Mouse (Mus musculus) hematopoietic stem cell, adult 5-6 weeks (primary cell): ENCODE data around the gene A430005L14Rik. TPM values are rescaled to one million over a fixed set of nuclear protein-coding genes. Genes with fewer than 3 reads are reported as not detected.
A peak's percentile ranks its signal among the peaks of the same experiment; 100 is the strongest.
"Not testable (repeated sequence)": the region's sequence is repeated elsewhere in the genome, so short reads cannot be mapped to it uniquely, and the experiment has no call there.

Experiments used
- ATAC-seq, 2 experiments: fragments of 125-278 bp in 1 of 2; replicated peaks in 1 of 2; 2 replicates each; pipeline ENCODE4 v1.8.0; 2016 to 2017; ENCODE audit warnings: inconsistent platforms in 2 of 2, mild to moderate bottlenecking in 2 of 2, moderate number of reproducible peaks in 2 of 2, low read depth in 1 of 2, moderate TSS enrichment in 1 of 2; ENCODE audit not compliant: low FRiP score in 2 of 2, poor library complexity in 2 of 2, severe bottlenecking in 2 of 2, insufficient read depth in 1 of 2, low TSS enrichment in 1 of 2
- total RNA-seq: library from RNA; stranded (forward); fragments of 172-1452, 232-1000 nt; gene quantifications from 2 replicates; pipeline ENCODE4 v1.2.3, GENCODE M21; 2017

Gene A430005L14Rik
- total RNA-seq: 23.8 and 27.0 TPM in 2 replicates

DNA sequence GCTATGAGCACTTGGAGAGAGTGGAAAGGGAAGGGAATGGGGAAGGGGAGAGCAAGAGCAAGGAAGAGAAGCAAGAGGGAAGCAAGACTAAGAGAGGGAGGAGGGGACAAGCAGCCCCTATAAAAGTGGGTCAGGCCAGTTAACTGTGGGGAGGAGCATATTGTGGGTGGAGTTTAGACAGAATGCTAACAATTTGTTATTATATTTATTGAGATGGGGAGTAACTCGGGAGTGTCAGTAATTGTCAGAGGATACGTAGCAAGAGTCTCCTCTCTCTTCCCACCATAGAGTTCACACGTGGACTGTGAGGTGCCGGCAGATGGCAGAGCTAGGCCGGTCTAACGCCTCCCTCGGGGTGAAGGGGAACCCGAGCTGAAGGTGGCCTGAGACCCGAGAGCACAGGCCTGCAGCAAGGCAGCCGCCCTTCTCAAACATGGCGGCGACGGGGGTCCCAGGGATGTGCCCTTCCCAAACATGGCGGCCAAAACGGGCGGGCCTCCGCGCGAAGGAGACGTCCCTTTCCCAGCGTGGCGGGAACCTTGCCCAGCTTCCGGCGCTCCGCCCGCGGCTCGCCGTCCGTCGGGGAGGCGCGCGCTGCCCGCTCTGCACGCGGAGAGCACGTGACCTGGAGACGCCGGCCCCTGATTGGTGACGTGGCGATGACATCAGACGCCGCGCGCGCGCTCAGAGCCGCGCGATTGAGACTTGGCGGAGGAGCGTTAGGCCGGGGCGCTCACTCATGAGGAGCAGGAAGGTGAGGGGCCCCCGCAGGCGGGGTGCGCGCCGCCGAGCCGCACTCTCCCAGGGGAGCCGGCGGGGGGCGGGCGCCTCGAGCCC, at the start of gene A430005L14Rik:
TSS of gene A430005L14Rik (plus strand) at position 669 of the 837 bp plus-strand sequence.
- ATAC-seq: peak; percentile 84 to 89

DNA sequence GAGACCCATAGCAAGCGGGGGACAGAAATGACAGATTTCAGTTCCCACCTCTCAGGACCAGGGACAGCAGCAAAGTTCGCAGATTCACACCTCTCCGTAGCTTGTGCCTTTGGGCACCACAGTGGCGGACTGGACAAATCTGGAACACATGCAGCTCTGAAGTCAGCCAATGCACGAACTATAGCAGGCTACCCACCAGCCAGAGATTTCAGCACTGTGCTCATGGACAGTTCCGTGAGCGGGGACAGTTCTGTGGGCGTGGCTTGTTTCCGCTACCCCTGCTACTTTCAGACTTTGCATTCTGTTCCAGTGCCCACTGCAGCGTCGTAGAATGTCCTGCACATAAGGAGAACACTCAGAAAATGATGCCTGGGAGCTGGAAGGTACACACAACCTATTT, 49.5 kb upstream of the A430005L14Rik start:
- 0 out of 4 replicates have a peak, but pooled peaks of 1 of the 2 experiments have one; percentile 30 for ATAC-seq

DNA sequence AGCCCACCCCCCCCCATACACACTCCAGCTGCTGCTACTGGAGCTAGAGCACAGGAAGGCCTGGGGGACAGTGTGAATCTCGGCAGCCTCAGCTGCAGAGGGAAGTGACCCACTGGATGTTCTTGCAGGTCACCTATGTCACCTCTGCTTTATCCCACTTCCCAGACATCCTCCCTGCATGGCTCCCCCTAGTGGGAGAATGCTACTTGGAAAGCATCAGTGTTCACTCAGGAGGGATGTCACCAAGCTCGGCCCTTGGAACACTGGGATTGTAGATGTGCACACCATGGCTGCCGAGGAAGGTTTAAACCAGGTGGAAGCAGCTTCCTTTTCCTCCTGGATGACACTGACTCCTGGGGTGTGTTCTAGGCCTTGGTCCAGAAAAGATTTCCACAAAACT, 43.4 kb upstream of the A430005L14Rik start:
- no peak for ATAC-seq

DNA sequence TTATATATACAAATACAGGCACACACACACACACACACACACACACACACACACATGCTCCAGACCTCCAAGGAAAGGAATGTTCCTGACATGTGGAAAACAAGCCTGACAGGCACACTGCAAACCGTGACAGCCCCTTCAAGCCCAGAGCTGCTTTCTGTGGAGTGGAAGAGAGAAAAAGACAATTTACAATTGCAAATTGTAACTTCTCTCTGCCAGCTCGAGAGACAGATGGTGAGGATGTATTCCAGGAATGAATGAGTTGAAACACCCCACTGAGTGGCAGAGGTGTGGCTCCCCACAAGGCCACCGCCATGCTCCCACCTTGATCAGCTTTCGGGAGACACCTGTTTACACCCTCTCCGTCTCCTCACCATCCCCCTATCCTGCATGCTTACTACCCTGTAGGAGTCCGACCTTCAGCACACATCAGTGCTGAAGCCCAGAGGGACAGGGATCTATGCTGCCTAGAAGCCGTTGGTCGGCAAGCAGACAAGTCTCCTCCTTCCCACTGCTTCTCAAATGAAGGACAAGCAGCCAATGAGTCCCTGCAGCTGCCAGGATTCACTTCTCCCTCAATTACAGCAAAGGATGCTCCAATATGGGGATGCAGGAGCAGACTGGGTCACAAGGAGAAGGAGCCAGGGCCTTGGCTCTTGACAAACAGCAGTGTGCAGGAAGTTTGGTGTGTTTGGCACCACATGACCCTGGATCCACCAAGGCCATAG, 39.1 kb upstream of the A430005L14Rik start:
- ATAC-seq: no peak

DNA sequence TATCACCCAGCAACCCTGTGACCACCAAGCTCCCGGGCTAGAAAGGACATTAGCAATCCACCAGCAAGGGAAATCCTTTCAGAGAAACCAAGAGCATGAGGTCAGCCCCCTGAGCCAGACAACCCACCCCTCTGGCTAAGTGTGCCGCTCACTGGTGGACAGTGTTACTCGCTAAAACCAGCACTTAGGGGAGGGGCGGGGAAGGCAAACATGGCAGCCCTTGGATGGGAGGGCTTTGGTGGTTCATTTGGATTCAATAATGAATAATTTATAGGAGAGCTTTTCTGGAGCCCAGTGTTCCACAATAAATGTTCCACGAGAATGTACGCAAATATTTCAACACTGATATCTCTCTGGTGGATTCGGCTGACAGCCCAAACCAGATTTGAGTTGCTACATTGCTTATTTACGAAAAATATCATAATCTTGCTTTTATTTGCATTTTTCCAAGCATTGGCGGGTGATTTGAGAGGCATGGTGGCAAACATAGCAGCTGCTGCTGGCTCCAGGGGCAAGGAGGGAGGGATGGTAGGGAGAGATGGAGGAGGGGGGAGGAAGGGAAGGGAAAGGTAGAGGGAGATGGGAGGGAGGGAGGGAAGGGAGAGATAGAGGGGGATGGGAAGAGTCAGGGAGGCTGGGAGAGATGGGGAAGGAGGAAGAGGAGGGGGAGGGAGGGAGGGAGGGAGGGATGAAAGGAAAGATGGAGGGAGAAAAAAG, 36.4 kb upstream of the A430005L14Rik start:
- no peak for ATAC-seq

DNA sequence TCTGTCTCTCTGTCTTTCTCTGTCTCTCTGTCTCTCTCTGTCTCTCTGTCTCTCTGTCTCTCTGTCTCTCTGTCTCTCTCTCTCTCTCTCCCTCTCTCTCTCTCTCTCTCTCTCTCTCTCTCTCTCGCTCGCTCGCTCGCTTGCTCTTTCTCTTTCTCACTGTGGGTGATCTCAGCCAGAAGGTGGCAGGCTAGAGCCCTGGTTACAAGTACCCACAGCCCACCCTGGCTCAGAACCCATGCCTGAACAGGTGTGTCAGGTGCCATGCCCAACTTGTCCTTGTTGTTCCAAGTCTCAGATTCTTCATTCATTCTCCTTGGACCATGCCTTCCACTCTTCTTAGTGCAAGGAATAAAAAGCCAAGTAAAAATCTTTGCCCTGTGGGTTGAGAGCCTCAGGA, 34.9 kb upstream of the A430005L14Rik start:
- ATAC-seq: not testable (repeated sequence)

DNA sequence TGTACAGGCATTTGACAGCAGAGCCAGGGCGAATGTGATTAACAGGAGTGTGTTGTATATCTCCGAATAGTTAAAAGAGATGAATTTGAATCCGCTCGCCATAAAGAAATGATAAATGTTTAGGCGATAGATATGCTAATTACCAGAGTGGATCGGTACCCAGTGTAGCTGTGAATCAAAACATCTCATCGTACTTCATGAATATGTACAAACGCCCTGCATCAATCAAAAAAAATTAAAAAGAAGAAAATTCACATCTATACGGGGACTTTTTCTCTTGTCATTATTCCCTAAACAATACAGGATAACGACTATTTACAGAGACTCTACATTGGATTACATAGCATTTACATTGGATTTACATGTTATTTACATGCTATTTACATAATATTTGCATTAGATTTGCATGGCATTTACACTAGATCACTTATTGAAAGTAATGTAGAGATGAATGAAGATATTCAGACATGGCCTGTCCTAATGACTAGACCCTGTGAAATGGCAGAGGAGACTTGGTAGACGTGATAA, 28.2 kb upstream of the A430005L14Rik start:
- ATAC-seq: no peak

DNA sequence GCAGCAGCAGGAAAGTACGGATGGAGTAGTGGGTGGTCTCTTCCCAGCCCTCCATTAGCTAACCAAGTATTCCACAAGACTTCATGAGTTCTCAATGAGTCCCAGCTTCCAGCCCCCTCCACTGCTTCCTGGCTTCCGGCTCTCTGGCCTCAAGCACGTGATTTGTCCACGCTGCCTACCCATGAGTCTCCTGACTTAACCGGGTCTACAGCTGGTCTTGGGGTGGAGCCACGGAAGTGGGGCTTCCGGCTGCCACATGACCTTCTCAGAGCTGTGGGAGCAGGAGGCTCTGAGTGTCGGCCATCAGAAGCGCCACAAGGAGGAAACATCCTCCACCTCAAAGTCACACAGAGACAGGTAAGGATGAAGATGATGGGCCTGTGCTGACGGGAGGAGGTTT, 27.6 kb upstream of the A430005L14Rik start:
- ATAC-seq: no peak

DNA sequence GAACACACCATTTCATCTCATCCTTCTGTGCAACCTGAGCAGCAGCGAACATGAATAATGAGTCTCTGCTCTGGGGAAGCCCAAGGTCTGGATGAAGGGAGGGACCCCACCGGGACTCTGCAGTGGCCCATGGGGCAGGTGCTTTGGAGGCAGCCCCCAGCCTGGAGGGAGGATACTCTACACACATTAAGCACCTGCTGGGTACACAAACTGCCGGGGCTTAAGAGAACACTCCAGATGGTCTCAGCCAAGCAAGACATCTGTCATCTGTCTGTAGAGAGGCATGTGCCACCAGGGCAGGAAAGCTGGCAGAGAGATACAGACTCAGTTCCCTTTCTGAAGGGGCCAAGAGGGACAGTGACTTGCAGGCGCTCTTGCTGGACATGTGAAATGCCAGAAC, 27.1 kb upstream of the A430005L14Rik start:
- no peak for ATAC-seq

DNA sequence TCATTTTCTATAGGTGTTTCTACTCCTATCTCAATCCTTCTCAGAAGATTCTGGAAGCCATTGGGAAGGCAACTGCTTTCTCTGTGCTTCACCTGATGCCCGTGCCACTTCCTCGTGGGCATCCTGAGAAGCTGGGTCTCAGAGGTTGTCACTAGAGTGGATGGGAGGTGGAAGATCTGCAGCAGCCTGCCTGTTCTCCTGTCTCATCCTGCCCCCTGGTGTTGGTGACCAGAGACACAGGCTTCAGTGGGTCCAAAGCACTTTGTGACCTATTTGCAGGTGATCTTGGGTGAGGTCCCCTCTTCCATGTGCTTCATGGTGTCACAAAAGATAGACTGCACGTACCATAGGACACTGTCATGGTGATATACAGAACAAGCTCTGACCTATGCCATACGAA, 13.8 kb upstream of the A430005L14Rik start:
- ATAC-seq: no peak

DNA sequence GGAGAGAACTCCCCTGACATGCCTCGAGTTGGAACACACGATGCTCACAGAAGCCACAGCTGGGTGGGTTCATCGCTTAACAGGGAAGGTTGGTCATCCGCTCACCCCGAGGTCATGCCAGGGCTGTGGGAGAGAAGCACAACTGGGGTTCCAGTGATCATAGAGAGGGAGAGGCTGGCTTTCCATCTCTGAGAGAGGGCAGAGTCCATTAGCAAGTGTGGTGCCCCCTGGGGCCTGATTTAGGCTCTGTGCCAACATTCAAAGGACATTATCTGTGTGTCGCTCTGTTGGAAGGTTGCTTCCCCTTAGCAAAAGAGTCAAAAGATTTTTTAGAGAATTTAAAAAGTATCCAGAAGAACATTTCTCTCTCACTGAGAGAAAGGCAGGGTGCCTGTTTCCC, 12.8 kb upstream of the A430005L14Rik start:
- ATAC-seq: no peak

DNA sequence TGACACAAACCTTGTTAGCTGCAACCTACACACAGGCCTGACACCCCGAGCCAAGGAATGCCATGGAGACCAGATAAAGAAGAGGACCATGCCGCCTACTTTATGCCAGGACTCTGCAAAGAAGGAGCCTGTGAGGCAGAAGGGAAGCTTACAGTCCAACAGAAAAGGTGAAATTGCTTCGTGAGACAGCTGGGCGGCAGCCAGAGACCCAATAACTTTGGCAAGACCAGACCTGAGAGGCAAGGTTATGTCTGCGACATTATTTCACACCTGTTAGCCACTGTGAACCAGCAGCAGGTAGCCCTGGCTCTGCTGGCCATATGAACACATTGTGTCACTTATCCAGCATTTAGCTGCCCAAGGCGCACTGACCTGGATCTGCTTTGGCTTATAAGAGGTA, 11.3 kb upstream of the A430005L14Rik start:
- no peak for ATAC-seq

DNA sequence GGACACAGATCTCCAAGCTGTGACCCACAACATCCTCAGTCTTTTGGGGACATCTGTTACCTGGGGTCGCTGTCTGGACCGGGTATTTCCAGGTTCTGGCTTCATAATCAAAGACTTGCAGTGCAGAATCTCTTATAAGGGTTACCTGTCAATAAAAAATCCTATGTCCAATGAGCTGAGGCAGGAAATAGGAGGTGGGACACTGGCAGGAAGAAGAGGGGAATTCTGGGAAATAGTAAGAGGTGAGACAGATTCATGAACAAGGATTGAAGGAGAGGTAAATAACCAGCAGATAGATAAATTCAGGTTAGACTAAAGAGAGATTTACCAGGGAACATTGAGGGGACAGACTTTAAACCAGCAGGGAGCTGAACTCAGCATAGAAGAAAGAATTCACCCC, 6.7 kb upstream of the A430005L14Rik start:
- ATAC-seq: no peak

DNA sequence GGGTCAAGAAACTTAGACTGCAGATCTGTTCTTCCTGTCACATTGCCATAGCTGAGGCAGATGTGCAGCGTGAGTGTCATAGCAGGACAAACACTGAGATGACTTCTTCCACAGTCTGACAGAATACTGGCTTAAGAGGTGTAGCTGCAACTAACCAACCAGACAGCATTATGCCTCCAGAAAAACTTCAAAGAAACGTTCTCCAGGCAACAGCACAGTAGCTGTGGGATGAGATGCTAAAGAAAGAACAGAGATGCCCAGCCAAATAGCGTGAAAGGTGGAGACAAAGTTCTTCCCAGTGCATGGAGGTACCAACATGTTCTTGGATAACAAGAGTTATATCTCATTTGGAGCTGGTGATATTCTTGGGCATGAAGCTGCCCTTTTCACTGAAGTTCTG, 5.9 kb upstream of the A430005L14Rik start:
- no peak for ATAC-seq

DNA sequence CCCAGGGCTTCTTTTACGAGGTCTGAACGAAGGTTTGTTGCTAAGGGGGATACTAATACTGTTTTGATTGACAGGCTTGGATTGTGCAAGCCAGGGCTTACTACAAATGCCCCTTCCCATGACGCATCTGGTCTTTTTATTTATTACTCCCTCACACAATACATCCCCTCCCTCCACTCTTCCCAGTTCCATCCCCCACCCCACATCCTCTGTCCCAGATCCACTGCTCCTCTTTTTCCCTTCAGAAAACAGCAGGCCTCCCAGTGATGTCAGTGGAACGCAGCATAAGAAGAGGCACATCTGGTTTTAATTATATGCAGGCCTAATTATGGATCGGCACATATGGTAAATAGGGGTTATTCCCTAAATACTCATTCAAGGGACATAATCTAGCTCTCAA, 5.3 kb upstream of the A430005L14Rik start:
- no peak for ATAC-seq

DNA sequence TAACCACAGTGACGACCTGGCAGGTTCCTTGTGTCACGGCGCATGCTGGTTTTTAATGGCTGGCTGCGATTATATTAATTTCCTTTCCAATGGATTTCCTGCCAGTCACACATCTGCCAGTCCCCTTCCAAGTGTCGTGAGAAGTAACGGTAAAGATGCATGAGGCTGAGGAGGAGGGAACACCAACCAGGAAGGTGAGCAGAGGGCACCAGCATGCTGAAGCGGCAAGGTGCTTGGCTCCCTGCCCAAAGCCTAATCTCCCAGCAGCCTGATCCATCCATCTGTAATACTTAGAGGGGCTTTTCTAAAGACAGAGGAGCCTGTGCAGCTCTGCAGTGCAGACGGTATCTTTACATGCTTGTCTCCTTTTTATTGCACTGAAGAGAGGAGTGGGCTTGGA, 1.4 kb upstream of the A430005L14Rik start:
- ATAC-seq: no peak

DNA sequence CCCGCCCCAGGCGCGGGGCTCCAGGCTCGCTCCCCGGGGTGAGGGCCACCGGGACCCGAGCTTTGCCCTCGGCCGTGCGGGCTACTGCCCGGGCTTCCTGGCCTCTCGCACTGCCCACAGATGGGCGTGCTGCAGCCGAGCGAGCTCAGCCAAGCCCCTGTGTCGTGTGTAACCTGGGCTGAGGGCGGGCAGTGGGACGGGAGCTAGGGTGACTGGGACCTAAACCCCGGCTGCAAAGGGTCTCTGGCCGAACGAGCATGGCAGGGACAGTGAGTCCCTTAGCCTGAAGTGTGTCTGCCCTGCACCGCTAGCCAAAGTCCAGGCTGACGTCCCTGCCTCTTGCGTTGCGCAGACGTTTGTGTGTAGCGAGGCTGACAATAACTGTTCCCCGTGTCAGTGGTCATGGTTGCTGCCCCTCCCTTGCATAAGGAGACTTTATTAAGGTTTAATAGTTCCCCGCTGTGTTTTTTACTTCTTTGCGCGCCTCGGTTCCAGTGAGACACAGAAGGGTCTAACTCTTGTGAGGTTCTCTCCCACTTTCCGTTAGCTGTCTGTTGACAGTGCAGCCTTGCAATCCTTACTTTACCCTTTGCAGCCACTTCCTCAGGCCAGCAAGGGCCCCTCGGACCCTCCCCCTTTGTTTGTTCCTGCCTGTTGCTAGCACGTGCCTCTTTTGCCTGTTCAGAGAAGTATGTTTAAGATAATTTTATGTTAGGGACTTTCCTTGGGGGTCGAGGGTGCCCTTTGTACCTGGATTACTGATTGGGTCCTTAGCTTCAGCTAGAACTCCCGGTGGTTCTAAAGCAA, 610 bp downstream of the A430005L14Rik start:
- ATAC-seq: peak; percentile 31 to 43
